Mouse (Mus musculus): Measurements from ENCODE around the gene Atn1. TPM values are rescaled to one million over a fixed set of nuclear protein-coding genes. Genes with fewer than 3 reads are reported as not detected.

Atn1 gene
- total RNA-seq, 2 experiments from 2014 or later = 159 to 164 TPM

- DNase-seq (ENCODE audit: low spot score in 2 of 2) = no peak
- no peak for TF ChIP-seq CTCF (conservative IDR thresholded peaks at IDR 0.05)
- no peak overlapping the region for H3K4me3 ChIP-seq
- no peak overlapping the region for H3K27ac ChIP-seq
Observed at GRCm38 (mm10) chr6:124731038-124731437, 25.3 kb downstream of the Atn1 start.

GRCm38 (mm10) chr6:124729850-124730705, 26.2 kb downstream of the Atn1 start:
- TF ChIP-seq CTCF (conservative IDR thresholded peaks at IDR 0.05) = no peak
- no peak for DNase-seq (ENCODE audit: low spot score in 2 of 2)
- no peak overlapping the region for H3K4me3 ChIP-seq
- H3K27ac ChIP-seq = no peak overlapping the region

- no peak for TF ChIP-seq CTCF (conservative IDR thresholded peaks at IDR 0.05)
- DNase-seq (ENCODE audit: low spot score in 2 of 2) = no peak
- Histone ChIP-seq H3K4me3 (no peak overlapping the region), H3K27ac (no peak overlapping the region)
Observed at GRCm38 (mm10) chr6:124728621-124729020, 27.7 kb downstream of the Atn1 start.

- no peak for TF ChIP-seq CTCF (conservative IDR thresholded peaks at IDR 0.05)
- DNase-seq (ENCODE audit: low spot score in 2 of 2) = no peak
- H3K4me3 ChIP-seq = no peak overlapping the region
Observed at GRCm38 (mm10) chr6:124724472-124724871, 31.9 kb downstream of the Atn1 start.

GRCm38 (mm10) chr6:124723541-124723940, 32.8 kb downstream of the Atn1 start:
- no peak for DNase-seq (ENCODE audit: low spot score in 2 of 2)
- no peak for TF ChIP-seq CTCF (conservative IDR thresholded peaks at IDR 0.05)

More at GRCm38 (mm10) chr6:124724472-124724871, 31.9 kb downstream of the Atn1 start:
- no peak overlapping the region for H3K27ac ChIP-seq

GRCm38 (mm10) chr6:124722876-124723473, 33.3 kb downstream of the Atn1 start:
- H3K27ac ChIP-seq = no peak overlapping the region
- H3K4me3 ChIP-seq = no peak overlapping the region
- no peak for DNase-seq (ENCODE audit: low spot score in 2 of 2)
- TF ChIP-seq CTCF (conservative IDR thresholded peaks at IDR 0.05) = no peak

More at GRCm38 (mm10) chr6:124723541-124723940, 32.8 kb downstream of the Atn1 start:
- Histone ChIP-seq H3K27ac (no peak overlapping the region), H3K4me3 (no peak overlapping the region)

- TF ChIP-seq CTCF (conservative IDR thresholded peaks at IDR 0.05) = no peak
- DNase-seq (ENCODE audit: low spot score in 2 of 2) = no peak
- no peak overlapping the region for H3K4me3 ChIP-seq
- H3K27ac ChIP-seq = no peak overlapping the region
Observed at GRCm38 (mm10) chr6:124720904-124721303, 35.4 kb downstream of the Atn1 start.

- TF ChIP-seq CTCF (conservative IDR thresholded peaks at IDR 0.05) = no peak
- no peak overlapping the region for H3K27ac ChIP-seq
- no peak for DNase-seq (ENCODE audit: low spot score in 2 of 2)
- no peak overlapping the region for H3K4me3 ChIP-seq
Observed at GRCm38 (mm10) chr6:124719354-124719978, 36.9 kb downstream of the Atn1 start.

GRCm38 (mm10) chr6:124718703-124719102, 37.6 kb downstream of the Atn1 start:
- H3K27ac ChIP-seq = no peak overlapping the region
- no peak overlapping the region for H3K4me3 ChIP-seq
- no peak for TF ChIP-seq CTCF (conservative IDR thresholded peaks at IDR 0.05)
- no peak for DNase-seq (ENCODE audit: low spot score in 2 of 2)

- no peak for DNase-seq (ENCODE audit: low spot score in 2 of 2)
- TF ChIP-seq CTCF (conservative IDR thresholded peaks at IDR 0.05) = no peak
- Histone ChIP-seq H3K4me3 (no peak overlapping the region), H3K27ac (no peak overlapping the region)
Observed at GRCm38 (mm10) chr6:124717968-124718367, 38.4 kb downstream of the Atn1 start.

GRCm38 (mm10) chr6:124716864-124717490, 39.3 kb downstream of the Atn1 start:
- no peak for DNase-seq (ENCODE audit: low spot score in 2 of 2)
- no peak overlapping the region for H3K27ac ChIP-seq
- TF ChIP-seq CTCF (conservative IDR thresholded peaks at IDR 0.05) = peak; percentile 68
- no peak overlapping the region for H3K4me3 ChIP-seq

- H3K27ac ChIP-seq = peak overlapping the region; percentile 94
- no peak for DNase-seq (ENCODE audit: low spot score in 2 of 2)
- TF ChIP-seq CTCF (conservative IDR thresholded peaks at IDR 0.05) = peak; percentile 35
- H3K4me3 ChIP-seq = peak overlapping the region; percentile 98
Observed at GRCm38 (mm10) chr6:124712918-124713317, 43.4 kb downstream of the Atn1 start.
